Comparison of ENCODE assay signal across 20 mouse cellular contexts in genomic region chr5:63947526-63947925, GRCm38 (mm10).
"Had no signal": no experiment of that assay in that cellular context is flagged by ENCODE, and none has a peak within 500 bp of the region (broad histone marks: within the 10 kb centered on the region; RNA-seq: fewer than 3 reads in every experiment).

No protein-coding gene starts in this region.

- DNase-seq: liver, postnatal 0 days; lung, adult 2 months; lung, postnatal 14 days; lung, postnatal 36 days; midbrain, embryonic 14.5 days; right cerebral cortex, postnatal 14 days; thymus, adult 2 months; thymus, postnatal 25 days; thymus, postnatal 4 days had no signal

- ATAC-seq: liver, postnatal 0 days; lung, postnatal 0 days; midbrain, embryonic 16.5 days had no signal

- H3K9me3 ChIP-seq: lung, embryonic 15.5 days; megakaryocyte, embryonic 14.5 days; midbrain, embryonic 10.5 days; midbrain, embryonic 12.5 days; neural tube, embryonic 12.5 days; stomach, embryonic 15.5 days had no signal

- H3K4me1 ChIP-seq: neural tube, embryonic 12.5 days had no signal

- H3K9ac ChIP-seq: liver, postnatal 0 days; lung, embryonic 15.5 days; midbrain, embryonic 12.5 days; neural tube, embryonic 12.5 days; stomach, embryonic 15.5 days had no signal

- H3K4me3 ChIP-seq: lung, embryonic 15.5 days; megakaryocyte, embryonic 14.5 days; midbrain, embryonic 10.5 days; midbrain, embryonic 12.5 days; myocyte; neural tube, embryonic 12.5 days; stomach, embryonic 15.5 days had no signal

- H3K27ac ChIP-seq: lung, embryonic 15.5 days; macrophage; midbrain, embryonic 10.5 days; midbrain, embryonic 12.5 days; neural tube, embryonic 12.5 days; stomach, embryonic 15.5 days; stomach, postnatal 0 days had no signal

- H3K4me2 ChIP-seq: lung, embryonic 15.5 days; midbrain, embryonic 12.5 days; neural tube, embryonic 12.5 days; stomach, embryonic 15.5 days had no signal

- H3K36me3 ChIP-seq: lung, embryonic 15.5 days; midbrain, embryonic 10.5 days; midbrain, embryonic 12.5 days; neural tube, embryonic 12.5 days; stomach, embryonic 15.5 days had no signal

- H3K27me3 ChIP-seq: lung, embryonic 15.5 days; megakaryocyte, embryonic 14.5 days; midbrain, embryonic 12.5 days; neural tube, embryonic 12.5 days; stomach, embryonic 15.5 days had no signal
